Mouse (Mus musculus) heart, embryonic 10.5 days (tissue): Measurements from ENCODE around the gene Gm21992. TPM values are rescaled to one million over a fixed set of nuclear protein-coding genes. Genes with fewer than 3 reads are reported as not detected.
A peak's percentile ranks its signal among the peaks of the same experiment; 100 is the strongest.

Source experiments
- DNase-seq: peaks from one replicate; pipeline ENCODE4 v3.0.0-alpha.2; 2017; ENCODE audit warnings: low spot score
- H3K27ac ChIP-seq: fragments of 300-500 bp; sonication (generic); 2 replicates; pipeline ENCODE4 v1.5.1; 2016; ENCODE audit warnings: mild to moderate bottlenecking
- H3K27me3 ChIP-seq: fragments of 300-500 bp; sonication (generic); 2 replicates; pipeline ENCODE4 v1.6.1; 2016; ENCODE audit warnings: mild to moderate bottlenecking; ENCODE audit not compliant: poor library complexity, insufficient read depth, severe bottlenecking
- H3K36me3 ChIP-seq: fragments of 300-500 bp; sonication (generic); 2 replicates; pipeline ENCODE4 v1.6.1; 2016; ENCODE audit warnings: mild to moderate bottlenecking, moderate library complexity
- H3K4me1 ChIP-seq: fragments of 300-500 bp; sonication (generic); 2 replicates; pipeline ENCODE4 v1.6.1; 2016; ENCODE audit warnings: mild to moderate bottlenecking
- H3K4me3 ChIP-seq: fragments of 300-500 bp; sonication (generic); 2 replicates; pipeline ENCODE4 v1.5.1; 2016; ENCODE audit warnings: mild to moderate bottlenecking, moderate library complexity
- H3K9me3 ChIP-seq: fragments of 300-500 bp; sonication (generic); 2 replicates; pipeline ENCODE4 v1.6.1; 2016; ENCODE audit warnings: mild to moderate bottlenecking, moderate library complexity
- WGBS: fragments of 180-500 bp; shearing (Covaris S2); methylation state at CpG from one replicate; pipeline ENCODE4 v1.1.7; 2016; 5-methylcytosine and 5-hydroxymethylcytosine counted together
- polyA plus RNA-seq: library from polyadenylated mRNA; unstranded; fragments of >200 nt; fragmentation: Nextera tagmentation; extraction: Ambion mirVana; gene quantifications from 2 replicates; pipeline ENCODE4 v1.2.1, GENCODE M21; 2016

The Gm21992 gene
- polyA plus RNA-seq = 21.5 and 23.0 TPM in 2 replicates

- H3K9me3 ChIP-seq = no peaks in the 10 kb centered on the region
- peak; percentile 100 for DNase-seq
- peak within 1 kb of the TSS; percentile 92 for H3K4me3 ChIP-seq
- no peaks in the 10 kb centered on the region for H3K27me3 ChIP-seq
- WGBS = under 1% methylated on average over 83 of the region's 83 CpGs
- peaks cover 10% of the 10 kb centered on the region for H3K4me1 ChIP-seq
- H3K27ac ChIP-seq = peak within 1 kb of the TSS; percentile 97
- no peaks in the 10 kb centered on the region for H3K36me3 ChIP-seq
These were observed at the start of gene Gm21992, which contains the start of gene Rbm14 for GRCm38 (mm10) chr19:4811063-4811908. TSS of gene Gm21992 (minus strand) at chr19:4811612. TSS of gene Rbm14 (minus strand) at chr19:4811634.

- Histone ChIP-seq H3K9me3 (no peaks in the 10 kb centered on the region), H3K27ac (no peak overlapping the region), H3K36me3 (peaks cover 12% of the 10 kb centered on the region), H3K4me3 (no peak overlapping the region), H3K4me1 (peaks cover 16% of the 10 kb centered on the region), H3K27me3 (peaks cover 27% of the 10 kb centered on the region)
- 52% methylated on average over 6 of the region's 6 CpGs for WGBS
- DNase-seq = peak; percentile 83
These were observed 47.7 kb upstream of the Gm21992 start for GRCm38 (mm10) chr19:4859081-4859480.

DNA sequence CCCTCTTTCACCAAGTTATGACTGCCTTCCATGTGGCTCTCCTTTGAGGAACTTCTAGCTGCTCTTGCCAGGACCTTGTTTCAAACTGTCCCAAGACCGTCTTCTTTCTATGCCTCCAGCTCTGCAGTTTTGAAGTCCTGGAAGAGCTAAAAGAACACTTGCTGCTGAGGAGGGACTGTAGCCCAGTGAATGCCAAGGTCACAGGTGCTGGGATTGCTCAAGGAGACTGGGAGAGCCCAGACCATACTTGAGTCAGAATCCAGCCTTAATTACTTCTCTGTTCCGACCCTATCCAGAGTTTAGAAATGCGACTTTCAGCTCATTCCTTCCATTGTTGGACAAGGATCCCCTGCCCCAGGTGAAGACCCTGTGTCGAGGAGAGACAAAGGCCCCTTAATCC is 44.5 kb upstream of the Gm21992 start:
- Histone ChIP-seq H3K9me3 (no peaks in the 10 kb centered on the region), H3K36me3 (no peaks in the 10 kb centered on the region; the same call in 1 of the 2 replicates), H3K27me3 (peaks cover 24% of the 10 kb centered on the region), H3K27ac (no peak overlapping the region), H3K4me3 (peak overlapping the region; percentile 71), H3K4me1 (peaks cover 16% of the 10 kb centered on the region)
- no peak for DNase-seq
- 74% methylated on average over 4 of the region's 4 CpGs for WGBS

DNA sequence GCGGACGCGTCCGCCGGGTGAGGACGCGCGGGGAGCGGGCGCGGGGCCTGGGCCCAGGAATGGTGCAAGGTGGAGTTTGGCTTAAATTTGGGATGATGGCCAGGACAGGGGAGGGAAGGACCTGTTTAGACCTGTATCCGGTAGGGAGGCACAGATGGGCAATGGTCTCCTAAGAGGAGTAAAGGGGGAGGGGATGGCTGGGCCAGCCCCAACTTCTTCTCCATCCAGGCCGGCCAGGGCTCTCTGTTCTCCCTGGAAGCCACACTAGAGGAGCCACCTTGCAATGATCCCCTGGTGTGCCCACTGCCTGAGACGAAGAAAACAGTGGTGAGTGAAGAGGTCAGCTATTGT is 44.0 kb upstream of the Gm21992 start:
- H3K27ac ChIP-seq = peak overlapping the region; percentile 82
- WGBS = 2% methylated on average over 14 of the region's 14 CpGs

GRCm38 (mm10) chr19:4854552-4855469 is 43.4 kb upstream of the Gm21992 start, which contains the start of gene Ctsf:
TSS of gene Ctsf (plus strand) at chr19:4855130.
- Histone ChIP-seq H3K4me1 (peaks cover 16% of the 10 kb centered on the region), H3K9me3 (no peaks in the 10 kb centered on the region), H3K4me3 (peak within 1 kb of the TSS; percentile 71), H3K27me3 (peaks cover 32% of the 10 kb centered on the region), H3K36me3 (no peaks in the 10 kb centered on the region), H3K27ac (peak within 1 kb of the TSS; percentile 82)
- 3% methylated on average over 45 of the region's 45 CpGs for WGBS
- peak; percentile 90 for DNase-seq

More for the DNA sequence above, 44.0 kb upstream of the Gm21992 start:
- H3K27me3 ChIP-seq = peaks cover 30% of the 10 kb centered on the region
- no peaks in the 10 kb centered on the region for H3K9me3 ChIP-seq
- no peaks in the 10 kb centered on the region for H3K36me3 ChIP-seq
- no peak for DNase-seq
- peaks cover 16% of the 10 kb centered on the region for H3K4me1 ChIP-seq
- peak overlapping the region; percentile 71 for H3K4me3 ChIP-seq

GRCm38 (mm10) chr19:4850281-4850680 is 38.9 kb upstream of the Gm21992 start:
- Histone ChIP-seq H3K4me3 (no peak overlapping the region), H3K27me3 (peaks cover 12% of the 10 kb centered on the region; the same call in 1 of the 2 replicates), H3K27ac (no peak overlapping the region), H3K4me1 (peaks cover 9% of the 10 kb centered on the region), H3K36me3 (no peaks in the 10 kb centered on the region), H3K9me3 (no peaks in the 10 kb centered on the region)
- 41% methylated on average over 5 of the region's 5 CpGs for WGBS
- no peak for DNase-seq

DNA sequence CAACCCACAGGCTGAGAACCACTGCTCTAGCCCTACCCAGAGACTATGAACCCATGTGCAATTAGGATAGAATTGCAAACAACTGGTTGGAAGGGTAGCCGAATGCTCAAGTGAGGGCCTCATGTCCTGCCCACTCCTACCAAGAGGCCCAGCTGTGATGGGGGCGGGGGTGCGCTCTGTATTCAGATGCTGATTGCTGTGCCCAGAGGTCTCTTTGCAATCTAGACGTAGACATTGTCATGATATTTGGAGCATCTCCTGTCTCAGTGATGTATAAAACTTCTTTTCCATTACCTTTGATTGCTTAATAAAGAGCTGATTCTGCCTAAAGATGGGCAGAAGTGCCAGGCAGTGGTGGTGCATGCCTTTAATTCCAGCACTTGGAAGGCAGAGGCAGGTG is 38.4 kb upstream of the Gm21992 start:
- Histone ChIP-seq H3K4me3 (no peak overlapping the region), H3K27ac (no peak overlapping the region), H3K4me1 (peaks cover 5% of the 10 kb centered on the region), H3K27me3 (peaks cover 12% of the 10 kb centered on the region; the same call in 1 of the 2 replicates), H3K36me3 (no peaks in the 10 kb centered on the region), H3K9me3 (no peaks in the 10 kb centered on the region)
- no peak for DNase-seq
- 49% methylated on average over 4 of the region's 4 CpGs for WGBS

GRCm38 (mm10) chr19:4847490-4847889 is 36.1 kb upstream of the Gm21992 start:
- Histone ChIP-seq H3K4me1 (no peaks in the 10 kb centered on the region), H3K9me3 (no peaks in the 10 kb centered on the region), H3K4me3 (no peak overlapping the region), H3K36me3 (no peaks in the 10 kb centered on the region), H3K27ac (no peak overlapping the region), H3K27me3 (peaks cover 13% of the 10 kb centered on the region; the same call in 1 of the 2 replicates)
- no peak for DNase-seq
- WGBS = 26% methylated on average over 7 of the region's 7 CpGs

- H3K9me3 ChIP-seq = no peaks in the 10 kb centered on the region
- no peaks in the 10 kb centered on the region for H3K36me3 ChIP-seq
- no peak overlapping the region for H3K27ac ChIP-seq
- H3K4me1 ChIP-seq = no peaks in the 10 kb centered on the region
- no peak for DNase-seq
- WGBS = 51% methylated on average over 2 of the region's 2 CpGs
- H3K27me3 ChIP-seq = peaks cover 22% of the 10 kb centered on the region
- H3K4me3 ChIP-seq = no peak overlapping the region
These were observed 34.4 kb upstream of the Gm21992 start for GRCm38 (mm10) chr19:4845846-4846245.

DNA sequence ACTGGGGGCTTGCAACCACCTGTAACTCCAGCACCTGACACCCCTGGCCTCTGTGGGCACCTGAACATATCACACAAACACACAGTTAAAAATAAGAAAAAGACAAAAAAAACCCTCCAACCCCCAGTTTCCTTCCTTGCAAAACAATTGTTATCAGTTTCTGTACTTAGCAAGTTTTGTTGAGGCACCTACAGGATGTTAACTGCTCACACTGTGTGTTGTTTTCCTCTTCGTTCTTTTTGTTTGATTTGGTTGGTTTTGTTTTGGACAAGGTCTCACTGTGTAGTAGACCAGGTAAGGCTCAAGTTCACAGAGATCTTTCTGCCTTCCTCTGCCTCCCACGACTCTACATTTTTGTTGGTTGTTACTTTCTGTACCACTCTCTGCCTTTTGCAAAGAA is 31.2 kb upstream of the Gm21992 start:
- WGBS = 60% methylated on average over 2 of the region's 2 CpGs
- Histone ChIP-seq H3K27me3 (peaks cover 28% of the 10 kb centered on the region), H3K4me1 (peaks cover 15% of the 10 kb centered on the region; the same call in 1 of the 2 replicates), H3K9me3 (no peaks in the 10 kb centered on the region), H3K27ac (no peak overlapping the region), H3K4me3 (no peak overlapping the region), H3K36me3 (no peaks in the 10 kb centered on the region)
- DNase-seq = no peak

DNA sequence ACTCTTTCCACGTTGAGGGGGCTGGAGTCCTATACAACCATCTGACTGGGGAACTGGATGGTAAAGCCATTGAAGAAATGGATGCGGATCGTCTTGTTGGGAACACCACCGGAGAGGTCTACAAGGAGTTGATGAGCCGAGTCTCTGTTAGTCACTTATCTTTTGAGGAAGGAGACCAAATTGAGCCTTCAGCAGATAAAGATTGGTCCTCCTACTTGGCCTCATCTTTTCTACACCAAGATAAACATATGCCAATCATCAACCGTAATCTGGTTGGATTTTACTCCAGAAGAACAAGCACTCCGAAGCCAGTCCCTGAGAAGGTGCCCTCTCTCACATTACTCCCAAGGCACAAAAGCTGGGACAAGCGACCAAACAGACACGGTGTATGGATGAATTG is 29.4 kb upstream of the Gm21992 start:
- 73% methylated on average over 9 of the region's 9 CpGs for WGBS
- H3K27me3 ChIP-seq = peaks cover 28% of the 10 kb centered on the region
- no peak for DNase-seq

GRCm38 (mm10) chr19:4839149-4839548 is 27.7 kb upstream of the Gm21992 start, which contains the start of the genes Ccs and Ccdc87:
TSS of gene Ccs (minus strand) at chr19:4839332.
TSS of gene Ccdc87 (plus strand) at chr19:4839366.
- Histone ChIP-seq H3K27ac (peak within 1 kb of the TSS; percentile 86), H3K27me3 (peaks cover 28% of the 10 kb centered on the region), H3K4me3 (peak within 1 kb of the TSS; percentile 70), H3K36me3 (peaks cover 6% of the 10 kb centered on the region; the same call in 1 of the 2 replicates), H3K9me3 (no peaks in the 10 kb centered on the region), H3K4me1 (peaks cover 15% of the 10 kb centered on the region; the same call in 1 of the 2 replicates)
- peak; percentile 98 for DNase-seq
- under 1% methylated on average over 25 of the region's 25 CpGs for WGBS

More for the DNA sequence above, 29.4 kb upstream of the Gm21992 start:
- H3K9me3 ChIP-seq = no peaks in the 10 kb centered on the region
- no peak overlapping the region for H3K27ac ChIP-seq
- 0 out of 2 replicates have a peak, but pooled peaks cover 2% of the 10 kb centered on the region for H3K36me3 ChIP-seq
- no peak overlapping the region for H3K4me3 ChIP-seq
- peaks cover 15% of the 10 kb centered on the region; the same call in 1 of the 2 replicates for H3K4me1 ChIP-seq
